Mouse (Mus musculus) small intestine, adult 2 months (tissue): ENCODE measurements at regions not wholly inside any gene's neighbourhood (a gene's known extent, or its start where the extent isn't known, plus 50 kb on each side); places are given as distances from the start of the nearest gene placed in this dataset.

Experiments used
- H3K27ac ChIP-seq: fragments of 200-500 bp; 2 replicates; pipeline ENCODE4 v1.5.1; 2012; ENCODE audit warnings: low read depth, low read length, control low read depth, inconsistent platforms; ENCODE audit not compliant: insufficient read depth
- H3K27me3 ChIP-seq: fragments of 200-500 bp; 2 replicates; pipeline ENCODE4 v1.6.1; 2012; ENCODE audit warnings: mild to moderate bottlenecking, moderate library complexity, low read length, inconsistent platforms; ENCODE audit not compliant: control insufficient read depth, insufficient read depth
- H3K36me3 ChIP-seq: fragments of 200-500 bp; 2 replicates; pipeline ENCODE4 v1.6.1; 2012; ENCODE audit warnings: mild to moderate bottlenecking, low read length, control low read depth, inconsistent platforms; ENCODE audit not compliant: control insufficient read depth, insufficient read depth
- H3K4me1 ChIP-seq: fragments of 200-500 bp; 2 replicates; pipeline ENCODE4 v1.6.1; 2012; ENCODE audit warnings: low read length, inconsistent platforms, mixed read lengths; ENCODE audit not compliant: control insufficient read depth, insufficient read depth, insufficient read length
- H3K4me3 ChIP-seq: fragments of 200-500 bp; 2 replicates; pipeline ENCODE4 v1.5.1; 2012; ENCODE audit warnings: low read depth, mild to moderate bottlenecking, control low read depth, inconsistent platforms, low read length, moderate library complexity
- CTCF ChIP-seq: fragments of 200-500 bp; IDR thresholded peaks from 2 replicates; pipeline ENCODE4 v1.5.1; 2012; ENCODE audit warnings: low read depth, mild to moderate bottlenecking, control low read depth, inconsistent platforms, low read length, moderate library complexity, mixed read lengths; ENCODE audit not compliant: insufficient replicate concordance, insufficient read length; ENCODE audit errors: extremely low read depth
- POLR2A ChIP-seq: fragments of 200-500 bp; IDR thresholded peaks from 2 replicates; pipeline ENCODE4 v1.6.1; 2012; ENCODE audit warnings: low read depth, mild to moderate bottlenecking, control low read depth, inconsistent platforms, low read length, moderate library complexity
- WGBS: fragments of 180-500 bp; shearing (Covaris S2); methylation state at CpG from one replicate; pipeline ENCODE4 v1.1.7; 2018; 5-methylcytosine and 5-hydroxymethylcytosine counted together

DNA sequence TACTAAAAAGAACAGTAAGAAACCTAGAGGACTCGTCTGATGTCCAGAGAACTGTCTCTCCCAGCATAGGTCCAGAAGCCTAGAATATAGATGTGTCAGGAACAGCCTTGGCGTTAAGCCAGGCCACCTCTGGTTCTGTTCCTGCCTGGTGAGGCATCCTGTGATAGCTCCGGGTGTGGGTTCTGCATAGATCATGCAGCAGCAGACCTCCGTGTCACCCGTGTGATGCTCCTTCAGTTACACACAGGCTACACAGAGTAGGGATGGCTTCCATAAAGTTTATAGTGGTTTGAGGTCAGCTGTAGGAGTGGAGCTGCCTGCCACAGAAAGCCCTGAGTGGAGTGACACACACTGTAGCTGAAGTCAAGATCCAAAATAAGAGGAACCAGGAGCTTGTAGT, 163.6 kb upstream of the Stt3b start:
- 83% methylated on average over 5 of the region's 5 CpGs for WGBS
- Histone ChIP-seq H3K27ac (no peak overlapping the region), H3K4me3 (no peak overlapping the region), H3K27me3 (no peaks in the 10 kb centered on the region), H3K36me3 (no peaks in the 10 kb centered on the region), H3K4me1 (no peaks in the 10 kb centered on the region)
- TF ChIP-seq POLR2A = 0 out of 2 replicates have a peak, but pooled peaks have one; percentile 17
- TF ChIP-seq CTCF = no peak

DNA sequence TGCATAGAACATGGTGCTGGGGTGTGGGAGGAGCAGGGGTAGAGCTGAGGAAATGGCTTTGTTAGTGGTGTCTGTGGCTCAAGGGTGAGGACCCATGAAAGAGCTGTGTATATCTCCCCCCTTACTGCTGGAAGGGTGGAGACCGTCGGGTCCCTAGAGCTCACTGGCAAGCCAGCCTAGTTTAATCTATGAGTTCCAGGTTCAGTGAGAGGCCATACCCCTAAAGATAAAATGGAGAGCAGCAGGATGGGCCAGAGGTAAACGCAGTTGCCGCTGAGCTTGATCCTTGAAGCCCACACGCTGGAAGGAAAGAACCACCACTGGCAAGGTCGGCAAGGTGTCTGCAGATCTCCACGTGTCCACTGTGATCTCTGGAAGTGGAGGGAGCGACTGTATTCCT, 164.1 kb upstream of the Stt3b start:
- Histone ChIP-seq H3K4me1 (no peaks in the 10 kb centered on the region), H3K4me3 (no peak overlapping the region), H3K27me3 (no peaks in the 10 kb centered on the region), H3K27ac (no peak overlapping the region), H3K36me3 (no peaks in the 10 kb centered on the region)
- 88% methylated on average over 8 of the region's 8 CpGs for WGBS
- TF ChIP-seq CTCF (no peak), POLR2A (no peak)

DNA sequence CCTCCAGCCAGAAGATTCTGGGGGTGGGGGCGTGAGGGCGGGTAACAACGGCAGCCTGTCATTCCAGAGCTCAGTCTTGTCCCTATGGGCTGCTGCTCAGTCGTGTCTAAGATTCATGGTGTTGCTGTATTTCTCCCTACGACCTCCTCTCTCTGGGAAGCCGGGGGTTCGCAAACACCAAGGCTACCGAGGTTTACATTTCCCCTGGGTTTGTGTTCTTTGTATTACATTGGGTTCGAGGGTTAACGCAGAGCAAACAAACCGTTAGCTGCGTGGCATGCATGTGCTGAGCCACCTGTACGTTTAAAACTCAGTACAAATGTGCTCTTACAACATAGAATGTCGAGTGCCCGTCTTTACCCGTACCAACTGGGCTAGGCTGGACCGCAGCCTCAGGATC, 166.0 kb upstream of the Stt3b start:
- H3K36me3 ChIP-seq = no peaks in the 10 kb centered on the region
- no peaks in the 10 kb centered on the region for H3K27me3 ChIP-seq
- no peak for TF ChIP-seq POLR2A
- no peak for TF ChIP-seq CTCF
- WGBS = 34% methylated on average over 17 of the region's 17 CpGs
- H3K4me1 ChIP-seq = no peaks in the 10 kb centered on the region
- no peak overlapping the region for H3K4me3 ChIP-seq
- H3K27ac ChIP-seq = no peak overlapping the region

DNA sequence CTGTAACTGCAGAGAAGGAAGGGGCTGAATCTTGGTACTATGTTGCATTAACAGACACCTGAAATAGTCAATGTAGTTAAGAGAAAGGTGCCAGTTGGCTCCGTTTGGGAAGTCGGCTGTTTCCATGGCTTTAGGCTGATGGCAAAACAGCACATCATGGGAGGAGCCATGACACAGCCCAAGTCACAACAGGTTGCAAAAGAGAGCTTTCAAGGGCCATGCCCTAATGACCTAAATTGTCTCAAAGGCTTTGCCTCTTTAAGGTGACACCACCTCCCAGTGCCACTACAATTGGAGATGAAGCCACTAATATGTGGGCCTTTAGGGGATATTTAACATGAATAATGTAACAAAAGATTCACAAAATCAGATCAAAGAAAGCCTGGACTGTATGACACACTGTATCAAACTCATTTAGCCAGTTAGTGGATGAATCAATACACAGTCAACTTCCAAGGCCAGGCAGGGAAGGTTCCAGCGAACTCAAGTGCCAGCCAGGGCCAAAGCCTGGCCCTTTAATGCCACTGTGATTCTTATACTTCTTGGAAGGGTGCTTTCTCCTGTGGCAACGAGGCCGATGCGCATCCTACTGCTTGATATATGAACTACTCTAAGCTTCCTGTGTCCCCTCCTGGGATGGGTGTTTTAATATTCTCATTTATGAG, 167.5 kb upstream of the Stt3b start:
- Histone ChIP-seq H3K4me1 (no peaks in the 10 kb centered on the region), H3K27ac (no peak overlapping the region), H3K4me3 (no peak overlapping the region), H3K27me3 (no peaks in the 10 kb centered on the region), H3K36me3 (no peaks in the 10 kb centered on the region)
- WGBS = 92% methylated on average over 6 of the region's 6 CpGs
- TF ChIP-seq POLR2A (no peak), CTCF (no peak)

DNA sequence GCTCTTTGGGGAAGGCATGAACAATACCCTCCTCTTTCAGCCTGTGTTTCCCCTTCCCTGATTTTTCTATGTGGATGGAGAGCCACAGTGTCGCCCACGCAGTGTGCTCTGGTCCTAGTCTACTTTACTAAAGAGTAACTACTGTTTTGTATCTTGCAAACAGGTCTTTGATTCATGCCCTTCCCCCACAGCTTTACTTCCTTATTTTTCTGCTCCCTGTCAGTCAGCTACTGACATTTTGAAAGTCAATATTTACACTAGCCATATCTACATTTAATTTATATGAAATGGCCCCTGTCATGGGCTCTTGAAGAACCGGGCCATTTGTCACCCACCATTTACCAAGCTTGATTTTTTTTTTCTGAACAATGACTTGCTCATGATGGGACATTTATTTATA, 168.7 kb upstream of the Stt3b start:
- WGBS = 20% methylated on average over 3 of the region's 3 CpGs
- H3K36me3 ChIP-seq = no peaks in the 10 kb centered on the region
- TF ChIP-seq CTCF = no peak
- no peak for TF ChIP-seq POLR2A
- H3K4me3 ChIP-seq = no peak overlapping the region
- no peaks in the 10 kb centered on the region for H3K27me3 ChIP-seq
- H3K27ac ChIP-seq = no peak overlapping the region
- no peaks in the 10 kb centered on the region for H3K4me1 ChIP-seq

DNA sequence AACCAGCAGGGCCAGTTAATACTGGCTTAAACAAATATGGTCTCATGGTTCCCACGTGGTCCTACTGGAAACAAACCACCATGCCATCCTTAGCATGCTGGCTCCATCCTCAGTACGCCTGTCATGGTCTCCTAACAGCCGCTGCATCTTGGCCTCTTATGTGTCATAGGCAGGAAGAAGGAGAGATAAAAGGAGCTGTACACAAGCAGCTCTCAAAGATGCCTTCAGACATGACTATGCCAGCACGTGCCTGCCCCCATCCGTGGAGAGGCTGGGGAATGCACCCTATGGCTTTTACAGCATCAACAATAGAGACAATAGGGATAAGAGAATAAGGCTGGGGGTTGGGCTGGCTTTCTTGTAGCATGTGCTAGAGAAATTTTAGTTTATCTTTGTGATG, 171.0 kb upstream of the Stt3b start:
- 75% methylated on average over 5 of the region's 5 CpGs for WGBS
- H3K4me3 ChIP-seq = no peak overlapping the region
- no peaks in the 10 kb centered on the region for H3K27me3 ChIP-seq
- TF ChIP-seq CTCF (no peak), POLR2A (no peak)
- H3K36me3 ChIP-seq = no peaks in the 10 kb centered on the region
- no peaks in the 10 kb centered on the region for H3K4me1 ChIP-seq
- no peak overlapping the region for H3K27ac ChIP-seq

DNA sequence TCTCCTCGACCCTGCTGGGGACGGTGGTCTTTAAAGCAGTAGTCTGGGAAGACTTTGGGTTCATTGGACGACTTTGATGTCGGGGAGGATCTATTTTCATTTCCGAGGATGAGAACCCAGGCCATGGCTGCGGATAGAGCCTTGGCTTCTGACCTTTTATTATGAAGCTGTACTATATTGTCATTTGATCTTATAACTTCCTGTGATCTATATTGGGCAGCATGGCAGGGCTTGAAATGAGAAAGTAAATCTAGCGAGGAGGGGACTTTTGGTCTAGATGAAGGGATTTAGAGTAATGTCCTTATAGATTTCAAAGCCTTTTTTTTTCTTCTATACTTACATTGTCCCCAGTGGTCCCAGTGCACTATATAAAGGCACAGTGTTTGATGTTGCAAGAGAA, 172.8 kb upstream of the Stt3b start:
- 92% methylated on average over 7 of the region's 7 CpGs for WGBS
- Histone ChIP-seq H3K27me3 (no peaks in the 10 kb centered on the region), H3K4me1 (peaks cover 2% of the 10 kb centered on the region; the same call in 1 of the 2 replicates), H3K4me3 (no peak overlapping the region), H3K27ac (no peak overlapping the region), H3K36me3 (no peaks in the 10 kb centered on the region)
- no peak for TF ChIP-seq POLR2A
- TF ChIP-seq CTCF = no peak
